Mouse (Mus musculus) C2C12 (cell line): ENCODE results near the gene Ap2b1. TPM values are rescaled to one million over a fixed set of nuclear protein-coding genes. Genes with fewer than 3 reads are reported as not detected.

Source experiments
- H3K27me3 ChIP-seq: one replicate; pipeline ENCODE4 v1.6.1; 2011; ENCODE audit not compliant: control insufficient read depth, insufficient read depth, insufficient read length
- H3K36me3 ChIP-seq: one replicate; pipeline ENCODE4 v1.6.1; 2011; ENCODE audit not compliant: control insufficient read depth, insufficient read depth
- H3K4me3 ChIP-seq: one replicate; pipeline ENCODE4 v1.5.1; 2011; ENCODE audit warnings: mild to moderate bottlenecking, control low read depth; ENCODE audit not compliant: poor library complexity, insufficient read depth, severe bottlenecking
- H3K79me2 ChIP-seq: one replicate; pipeline ENCODE4 v1.6.1; 2011; ENCODE audit not compliant: control insufficient read depth, insufficient read depth
- H3K79me3 ChIP-seq: one replicate; pipeline ENCODE4 v1.6.1; 2011; ENCODE audit warnings: low read depth, control low read depth
- H3ac ChIP-seq: one replicate; pipeline ENCODE3; 2011; ENCODE audit warnings: low read depth; ENCODE audit not compliant: control insufficient read depth, insufficient read length
- CEBPB ChIP-seq: IDR thresholded peaks from one replicate; pipeline ENCODE4 v1.6.1; 2011; ENCODE audit warnings: low read depth, mild to moderate bottlenecking, control low read depth, moderate library complexity
- CTCF ChIP-seq: IDR thresholded peaks from one replicate; pipeline ENCODE4 v1.5.1; 2011; ENCODE audit not compliant: control insufficient read depth, insufficient read depth, insufficient read length
- FOSL1 ChIP-seq: IDR thresholded peaks from one replicate; pipeline ENCODE4 v1.8.0; 2011; ENCODE audit warnings: mild to moderate bottlenecking, low read length; ENCODE audit not compliant: poor library complexity, insufficient read depth, severe bottlenecking
- MAX ChIP-seq: IDR thresholded peaks from one replicate; pipeline ENCODE4 v1.6.1; 2011; ENCODE audit warnings: mild to moderate bottlenecking, control low read depth
- MYOD1 ChIP-seq: IDR thresholded peaks from one replicate; pipeline ENCODE4 v1.6.1; 2011; ENCODE audit warnings: low read depth; ENCODE audit not compliant: control insufficient read depth, insufficient read length
- MYOG ChIP-seq: IDR thresholded peaks from one replicate; pipeline ENCODE4 v1.6.1; 2011; ENCODE audit not compliant: control insufficient read depth, insufficient read length; ENCODE audit errors: extremely low read depth
- USF1 ChIP-seq: IDR thresholded peaks from one replicate; pipeline ENCODE4 v1.6.1; 2011; ENCODE audit warnings: low read depth, mild to moderate bottlenecking, control low read depth, moderate library complexity
- polyA plus RNA-seq: library from polyadenylated mRNA; unstranded; fragments of >200 nt; fragmentation: generic; extraction: Trizol; gene quantifications from one replicate; pipeline ENCODE4 v1.2.1, GENCODE M21; 2012; ENCODE audit warnings: missing spikeins

Gene Ap2b1
- polyA plus RNA-seq, 1 experiment: 47.9 TPM

- H3K27me3 ChIP-seq: peaks cover 3% of the 10 kb centered on the region
- H3ac ChIP-seq: no peak overlapping the region
- no peaks in the 10 kb centered on the region for H3K79me3 ChIP-seq
- H3K4me3 ChIP-seq: no peak overlapping the region
- TF ChIP-seq USF1 (no peak), MYOG (no peak), MAX (no peak), FOSL1 (no peak), CEBPB (no peak), MYOD1 (no peak), CTCF (no peak)
- no peaks in the 10 kb centered on the region for H3K79me2 ChIP-seq
- no peaks in the 10 kb centered on the region for H3K36me3 ChIP-seq
Observed at GRCm38 (mm10) chr11:83445001-83445400, 146.2 kb downstream of the Ap2b1 start.

GRCm38 (mm10) chr11:83447612-83448011 is 148.8 kb downstream of the Ap2b1 start:
- H3K79me3 ChIP-seq: no peaks in the 10 kb centered on the region
- no peaks in the 10 kb centered on the region for H3K27me3 ChIP-seq
- no peak for TF ChIP-seq MAX
- TF ChIP-seq MYOG: no peak
- no peak for TF ChIP-seq USF1
- no peak for TF ChIP-seq CEBPB
- no peak for TF ChIP-seq CTCF
- no peak for TF ChIP-seq MYOD1
- no peak for TF ChIP-seq FOSL1
- H3K79me2 ChIP-seq: no peaks in the 10 kb centered on the region
- no peak overlapping the region for H3K4me3 ChIP-seq
- H3ac ChIP-seq: no peak overlapping the region
- H3K36me3 ChIP-seq: no peaks in the 10 kb centered on the region

- H3K79me2 ChIP-seq: no peaks in the 10 kb centered on the region
- H3K79me3 ChIP-seq: no peaks in the 10 kb centered on the region
- no peak overlapping the region for H3K4me3 ChIP-seq
- no peak for TF ChIP-seq MYOG
- TF ChIP-seq USF1: no peak
- TF ChIP-seq FOSL1: no peak
- no peak for TF ChIP-seq MAX
- no peak for TF ChIP-seq CTCF
- TF ChIP-seq MYOD1: no peak
- no peaks in the 10 kb centered on the region for H3K27me3 ChIP-seq
- no peaks in the 10 kb centered on the region for H3K36me3 ChIP-seq
- no peak overlapping the region for H3ac ChIP-seq
Observed at GRCm38 (mm10) chr11:83448021-83448926, 149.4 kb downstream of the Ap2b1 start.

GRCm38 (mm10) chr11:83448927-83449236 is 150.1 kb downstream of the Ap2b1 start:
- no peaks in the 10 kb centered on the region for H3K79me2 ChIP-seq
- no peaks in the 10 kb centered on the region for H3K27me3 ChIP-seq
- no peaks in the 10 kb centered on the region for H3K79me3 ChIP-seq
- no peak overlapping the region for H3ac ChIP-seq
- no peaks in the 10 kb centered on the region for H3K36me3 ChIP-seq
- no peak overlapping the region for H3K4me3 ChIP-seq
- TF ChIP-seq MAX: no peak
- TF ChIP-seq MYOG: no peak
- no peak for TF ChIP-seq MYOD1
- TF ChIP-seq FOSL1: no peak

GRCm38 (mm10) chr11:83449298-83449697 is 150.5 kb downstream of the Ap2b1 start:
- Histone ChIP-seq H3K4me3 (no peak overlapping the region), H3K27me3 (no peaks in the 10 kb centered on the region), H3K36me3 (no peaks in the 10 kb centered on the region), H3K79me2 (no peaks in the 10 kb centered on the region), H3K79me3 (no peaks in the 10 kb centered on the region), H3ac (no peak overlapping the region)
- TF ChIP-seq CEBPB (no peak), CTCF (no peak), MAX (no peak), MYOD1 (no peak), MYOG (no peak), FOSL1 (no peak), USF1 (no peak)

GRCm38 (mm10) chr11:83450550-83450949 is 151.7 kb downstream of the Ap2b1 start:
- Histone ChIP-seq H3K4me3 (no peak overlapping the region), H3ac (no peak overlapping the region), H3K79me2 (no peaks in the 10 kb centered on the region), H3K79me3 (no peaks in the 10 kb centered on the region), H3K27me3 (no peaks in the 10 kb centered on the region), H3K36me3 (no peaks in the 10 kb centered on the region)
- no peak for TF ChIP-seq USF1
- TF ChIP-seq MAX: no peak
- no peak for TF ChIP-seq FOSL1
- TF ChIP-seq CTCF: no peak
- TF ChIP-seq CEBPB: no peak
- no peak for TF ChIP-seq MYOG
- no peak for TF ChIP-seq MYOD1
